Mouse (Mus musculus): ENCODE data around the gene Upk3b. TPM values are rescaled to one million over a fixed set of nuclear protein-coding genes. Genes with fewer than 3 reads are reported as not detected.

The Upk3b gene
- polyA plus RNA-seq, 1 experiment: not detected

DNA sequence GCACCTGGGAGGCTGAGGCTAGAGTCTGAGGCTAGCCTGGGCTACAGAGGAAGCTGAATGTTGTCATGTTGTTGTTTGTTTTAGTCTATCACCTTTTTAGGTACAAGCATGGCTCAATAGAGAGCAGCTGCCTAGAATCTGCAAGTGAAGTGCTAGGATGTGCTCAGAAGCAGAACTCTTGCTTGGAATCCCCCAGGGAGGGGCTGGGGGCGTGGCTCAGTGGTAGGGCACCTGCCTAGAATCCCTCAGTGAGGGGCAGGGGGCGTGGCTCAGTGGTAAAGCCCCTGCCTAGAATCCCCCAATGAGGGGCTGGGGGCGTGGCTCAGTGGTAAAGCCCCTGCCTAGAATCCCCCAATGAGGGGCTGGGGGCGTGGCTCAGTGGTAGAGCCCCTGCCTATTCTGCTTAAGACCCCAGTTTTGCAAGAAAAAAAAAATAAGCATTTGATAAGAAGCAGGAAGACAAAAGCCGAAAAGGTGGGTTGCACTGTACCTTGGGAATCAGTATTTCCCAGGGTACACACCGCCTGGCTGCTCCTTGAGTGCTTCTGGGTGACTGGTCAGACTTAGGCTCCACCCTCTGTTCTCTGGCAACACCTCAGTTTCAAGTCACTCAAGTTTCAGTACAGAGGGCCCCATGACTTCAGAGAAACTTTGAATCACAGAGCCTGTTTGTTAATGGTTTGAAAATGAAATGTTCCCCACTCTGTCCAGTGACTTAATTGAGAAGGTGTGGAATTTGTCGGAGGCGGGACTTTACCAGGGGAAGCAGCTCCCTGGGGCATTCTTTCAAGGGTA lies 14.8 kb downstream of the Upk3b start:
- TF ChIP-seq GATA1 (IDR thresholded peaks at IDR 0.05; ENCODE audit: low read length): no peak

DNA sequence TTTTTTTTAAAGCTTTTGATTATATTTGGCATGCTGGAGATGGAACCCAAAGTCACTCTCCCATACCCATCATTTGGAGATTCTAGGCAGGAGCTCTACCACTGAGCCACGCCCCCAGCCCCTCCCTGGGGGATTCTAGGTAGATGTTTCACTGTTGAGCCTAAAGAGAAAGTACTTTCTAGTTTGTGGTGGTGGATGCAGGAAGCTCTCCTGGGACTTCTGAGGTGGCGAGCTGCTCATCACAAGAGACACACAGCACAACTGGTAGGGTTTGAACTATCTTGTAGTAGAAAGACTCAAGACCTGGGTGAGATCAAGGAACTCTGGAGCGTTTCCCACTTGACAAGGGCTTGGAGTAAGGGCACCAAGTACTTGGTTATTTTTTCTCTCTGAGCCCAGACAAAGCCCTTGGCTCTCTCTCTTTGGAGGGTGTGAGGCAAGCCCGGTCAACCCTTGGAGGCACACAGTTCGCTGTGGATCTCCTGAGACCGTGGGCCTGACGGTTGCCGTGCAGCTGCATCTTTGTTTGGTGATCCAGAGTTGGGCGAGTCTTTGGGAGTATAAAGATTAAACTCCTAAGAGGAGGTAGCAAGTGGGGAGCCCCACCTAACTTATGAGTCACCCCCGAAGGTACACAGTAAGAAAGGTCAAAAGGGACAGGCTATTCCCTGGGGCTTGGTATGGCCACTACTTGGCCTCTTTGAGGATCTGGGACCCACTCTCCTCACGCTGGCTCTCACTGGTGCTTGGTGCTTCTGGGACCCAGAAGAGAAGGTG lies 16.2 kb downstream of the Upk3b start, which contains the start of gene Upk3bl:
Gene Upk3bl (plus strand): TSS at position 192 of the 777 bp plus-strand sequence.
- no peak for TF ChIP-seq GATA1 (IDR thresholded peaks at IDR 0.05; ENCODE audit: low read length)

DNA sequence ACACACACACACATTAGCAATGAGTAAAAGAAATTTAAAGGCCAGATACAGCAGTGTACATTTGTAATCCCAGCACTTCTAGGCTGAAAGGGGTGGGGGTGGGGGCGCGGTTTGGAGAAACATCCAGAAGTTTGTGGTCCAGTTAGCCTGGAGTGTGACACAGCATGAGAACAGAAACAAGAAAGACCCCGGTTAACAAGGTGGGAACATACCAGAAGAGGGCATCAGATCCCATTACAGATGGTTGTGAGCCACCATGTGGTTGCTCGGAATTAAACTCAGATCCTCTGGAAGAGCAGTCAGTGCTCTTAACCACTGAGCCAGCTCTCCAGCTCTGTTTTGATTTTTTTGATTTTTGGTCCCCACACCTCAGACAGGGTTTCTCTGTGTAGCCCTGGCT lies 17.8 kb downstream of the Upk3b start:
- TF ChIP-seq GATA1 (IDR thresholded peaks at IDR 0.05; ENCODE audit: low read length): no peak

DNA sequence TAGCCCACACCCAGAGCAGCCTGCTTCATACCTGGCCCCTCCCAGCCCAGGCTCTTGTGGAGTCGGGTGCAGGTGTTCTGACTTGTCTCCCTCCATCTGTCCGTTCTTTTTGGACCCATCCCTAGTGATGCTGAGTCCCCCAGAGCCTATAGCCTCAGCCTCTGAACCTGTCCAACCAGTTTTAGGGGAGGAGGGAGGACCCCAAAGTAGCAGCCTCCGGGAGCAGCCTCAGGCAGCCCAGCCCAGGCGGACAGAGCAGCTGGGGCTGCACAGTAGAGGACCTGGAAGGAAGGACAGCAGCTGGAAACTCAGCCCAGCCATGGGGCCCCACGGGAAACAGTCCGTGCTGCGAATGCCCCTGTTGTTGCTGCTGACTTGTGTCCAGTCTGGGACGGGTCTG lies 18.8 kb downstream of the Upk3b start:
- no peak for TF ChIP-seq GATA1 (IDR thresholded peaks at IDR 0.05; ENCODE audit: low read length)

DNA sequence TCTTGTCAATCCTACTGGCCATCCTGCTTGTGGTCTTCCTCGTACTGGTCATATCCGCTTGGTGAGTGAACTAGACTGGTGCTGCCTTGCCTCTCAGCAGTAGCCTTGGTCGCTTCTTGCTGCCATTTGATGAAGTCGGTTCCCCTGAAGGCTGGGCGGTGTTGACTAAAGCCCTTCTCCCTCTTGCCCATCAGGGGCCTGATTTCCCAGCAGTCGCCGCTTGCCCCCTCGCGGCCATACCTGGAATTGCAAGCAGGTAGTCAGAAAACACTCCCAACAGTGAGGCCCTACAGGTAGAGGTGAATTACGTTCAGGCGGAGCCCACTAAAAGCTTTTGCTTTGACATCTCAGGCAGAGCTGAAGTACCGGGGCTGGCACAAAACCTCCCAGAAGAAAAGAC lies 23.3 kb downstream of the Upk3b start:
- no peak for TF ChIP-seq GATA1 (IDR thresholded peaks at IDR 0.05; ENCODE audit: low read length)

DNA sequence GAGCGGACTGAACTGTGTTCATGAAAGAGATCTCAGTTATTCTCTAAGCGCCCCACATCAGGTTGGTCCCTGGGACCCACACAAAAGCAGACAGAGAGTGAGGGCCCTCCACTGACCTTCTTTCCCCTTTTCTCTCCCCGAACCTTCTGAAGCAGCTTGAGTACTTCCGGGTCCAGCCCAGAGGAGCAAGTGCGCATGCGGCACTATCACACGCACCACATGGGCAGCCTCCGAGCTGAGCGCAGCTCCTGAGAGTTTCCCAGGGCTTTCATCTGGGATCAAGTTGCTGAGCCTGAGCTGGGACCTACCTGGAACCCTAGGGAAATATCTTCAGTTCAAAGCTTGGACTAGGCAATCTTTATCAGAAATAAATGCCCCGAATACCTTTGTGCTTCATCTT lies 25.6 kb downstream of the Upk3b start:
- no peak for TF ChIP-seq GATA1 (IDR thresholded peaks at IDR 0.05; ENCODE audit: low read length)

DNA sequence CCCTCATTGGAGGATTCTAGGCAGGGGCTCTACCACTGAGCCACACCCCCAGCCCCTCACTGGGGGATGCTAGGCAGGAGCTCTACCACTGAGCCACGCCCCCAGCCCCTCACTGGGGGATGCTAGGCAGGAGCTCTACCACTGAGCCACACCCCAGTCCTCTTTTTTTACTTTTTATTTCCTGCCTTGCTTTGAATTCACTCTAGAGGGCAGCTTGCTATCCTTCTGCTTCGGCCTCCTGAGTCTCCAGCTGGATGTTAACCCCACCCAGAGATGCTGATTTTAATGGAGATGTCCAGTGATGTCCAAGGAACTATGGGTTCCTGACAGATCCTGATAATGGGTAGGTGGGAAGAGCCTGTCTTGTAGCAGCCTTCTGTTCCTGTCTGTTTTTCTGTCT lies 31.1 kb downstream of the Upk3b start:
- no peak for TF ChIP-seq GATA1 (IDR thresholded peaks at IDR 0.05; ENCODE audit: low read length)

DNA sequence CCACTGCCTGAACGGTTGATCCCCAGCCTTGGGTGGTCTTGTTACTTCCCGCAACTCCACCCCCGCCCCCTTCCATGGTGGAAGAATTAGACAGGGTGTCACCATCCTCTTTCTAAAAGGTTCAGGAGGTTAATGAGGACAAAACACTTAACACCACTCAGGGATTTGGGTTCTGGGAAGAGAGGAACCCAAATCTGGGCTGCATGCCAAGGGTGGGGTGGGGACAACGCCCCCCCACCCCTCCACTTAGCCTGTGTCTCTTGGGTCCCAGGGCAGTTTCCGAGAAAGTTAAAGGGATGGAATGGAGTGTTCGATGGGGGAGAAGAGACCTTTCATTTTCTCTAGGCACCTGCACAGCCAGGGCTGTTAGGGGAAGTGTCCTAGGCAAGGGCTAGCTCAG lies 34.8 kb downstream of the Upk3b start:
- TF ChIP-seq GATA1 (IDR thresholded peaks at IDR 0.05; ENCODE audit: low read length): no peak

DNA sequence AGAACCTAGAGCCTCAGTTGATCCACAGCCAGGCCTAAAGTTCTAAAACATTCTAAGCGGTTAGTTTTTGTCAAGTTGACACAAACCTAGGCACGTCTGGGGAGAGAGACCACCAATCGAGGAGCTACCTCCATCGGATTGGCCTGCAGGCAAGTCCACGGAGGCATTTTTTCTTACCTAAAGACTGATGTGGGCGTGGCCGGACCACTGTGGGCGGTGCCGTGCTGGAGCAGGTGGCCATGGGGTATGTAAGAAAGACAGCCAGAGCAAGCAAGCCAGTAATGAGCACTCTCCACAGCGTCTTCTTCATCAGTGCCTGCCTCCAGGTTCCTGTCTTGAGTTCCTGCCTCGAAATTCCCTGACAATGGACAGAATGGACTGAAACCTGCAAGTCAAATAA lies 35.2 kb downstream of the Upk3b start:
- TF ChIP-seq GATA1 (IDR thresholded peaks at IDR 0.05; ENCODE audit: low read length): no peak

DNA sequence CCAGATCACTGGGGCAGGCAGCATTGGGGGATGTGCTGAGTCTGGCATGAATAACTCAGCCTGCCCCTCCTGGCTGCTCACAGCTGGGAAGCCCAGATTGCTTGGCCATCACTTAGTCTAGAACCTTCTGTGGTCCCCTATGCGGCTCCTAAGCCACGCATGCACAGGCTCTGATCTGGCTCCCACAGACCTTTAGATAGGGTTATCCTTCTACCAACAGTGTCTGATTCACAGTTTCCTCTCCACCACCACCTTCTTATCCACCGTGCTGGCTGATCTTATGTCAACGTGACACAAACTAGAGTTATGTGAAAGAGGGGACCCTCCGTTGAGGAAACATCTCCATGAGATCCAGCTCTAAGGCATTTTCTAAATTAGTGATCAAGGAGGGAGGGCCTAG lies 36.8 kb downstream of the Upk3b start:
- no peak for TF ChIP-seq GATA1 (IDR thresholded peaks at IDR 0.05; ENCODE audit: low read length)

DNA sequence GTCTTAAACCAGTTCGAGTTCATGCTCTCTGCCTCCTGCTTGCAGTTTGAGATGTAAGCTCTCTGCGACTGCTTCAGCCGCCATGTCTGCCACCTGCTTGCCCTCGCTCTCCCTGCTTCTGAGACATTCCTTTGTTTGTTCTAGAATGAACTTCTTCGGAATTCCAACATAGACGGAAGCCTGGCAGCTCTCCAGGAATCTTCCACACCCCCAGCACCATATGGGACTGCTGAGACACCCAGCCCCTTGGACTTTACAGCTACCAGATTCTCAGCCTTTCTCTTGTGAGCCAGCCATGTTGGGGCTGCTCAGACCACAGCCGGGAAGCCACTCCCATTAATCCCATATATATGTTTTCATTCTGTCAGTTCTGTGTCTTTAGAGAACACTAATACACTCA lies 38.0 kb downstream of the Upk3b start:
- no peak for TF ChIP-seq GATA1 (IDR thresholded peaks at IDR 0.05; ENCODE audit: low read length)

DNA sequence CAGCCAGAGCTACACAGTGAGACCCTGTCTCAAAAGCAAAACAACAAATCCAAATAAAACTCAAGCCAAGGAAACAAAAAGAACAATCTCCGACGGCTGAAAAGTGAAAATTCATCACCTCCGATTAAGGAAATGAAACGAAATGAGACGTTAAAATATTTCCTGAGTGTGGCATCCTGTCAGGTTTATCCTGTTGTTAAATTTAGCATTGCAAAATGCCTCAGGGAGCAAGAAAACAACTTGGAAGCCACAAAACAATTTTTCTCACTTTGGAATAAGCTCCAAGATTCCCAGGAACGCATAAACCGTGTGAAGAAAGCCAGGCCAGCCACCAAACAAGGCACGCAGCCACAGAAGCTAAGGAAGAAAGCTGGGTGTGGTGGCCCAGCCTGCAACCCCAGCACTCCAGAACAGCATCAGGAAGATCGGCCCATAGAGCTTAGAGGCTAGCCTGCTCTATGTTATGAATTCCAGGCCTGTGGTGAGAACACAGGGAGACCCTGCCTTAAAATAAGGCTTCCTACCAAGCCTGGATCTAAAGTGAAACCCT lies 38.8 kb downstream of the Upk3b start:
- TF ChIP-seq GATA1 (IDR thresholded peaks at IDR 0.05; ENCODE audit: low read length): no peak

DNA sequence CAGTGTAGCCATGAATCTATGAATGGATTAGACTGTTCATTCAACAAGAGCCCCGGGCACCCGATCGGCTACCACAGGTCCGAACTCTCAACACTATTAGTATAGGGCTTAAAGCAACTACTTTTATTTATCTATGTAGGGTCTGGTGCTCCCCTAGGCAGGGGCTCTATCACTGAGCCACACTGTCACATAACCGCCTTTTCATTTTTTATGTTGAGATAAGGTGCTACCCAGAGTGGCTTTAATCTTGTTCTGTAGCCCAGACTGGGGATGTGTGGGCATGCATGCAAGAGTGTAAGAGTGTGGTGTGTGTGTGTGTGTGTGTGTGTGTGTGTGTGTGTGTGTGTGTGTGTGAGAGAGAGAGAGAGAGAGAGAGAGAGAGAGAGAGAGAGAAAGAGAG lies 39.8 kb downstream of the Upk3b start:
- no peak for TF ChIP-seq GATA1 (IDR thresholded peaks at IDR 0.05; ENCODE audit: low read length)

DNA sequence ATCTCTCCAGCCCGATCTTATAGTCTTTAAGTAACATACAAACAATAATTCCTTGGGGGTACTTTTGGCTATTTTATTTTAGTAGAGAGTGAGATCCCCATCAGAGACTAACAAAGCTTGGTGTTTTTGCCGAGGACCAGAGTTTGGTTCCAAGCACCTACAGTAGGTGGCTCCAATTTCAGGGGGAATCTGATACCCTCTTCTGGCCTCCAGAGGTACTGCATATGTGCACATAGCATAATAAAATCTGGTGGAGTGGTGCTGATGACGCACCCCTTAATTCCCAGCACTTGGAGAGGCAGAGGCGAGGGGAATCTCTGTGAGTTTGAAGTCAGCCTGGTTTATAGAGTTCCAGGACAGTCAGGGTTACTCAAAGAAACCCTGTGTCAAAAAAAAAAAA lies 44.0 kb downstream of the Upk3b start:
- TF ChIP-seq GATA1 (IDR thresholded peaks at IDR 0.05; ENCODE audit: low read length): no peak

DNA sequence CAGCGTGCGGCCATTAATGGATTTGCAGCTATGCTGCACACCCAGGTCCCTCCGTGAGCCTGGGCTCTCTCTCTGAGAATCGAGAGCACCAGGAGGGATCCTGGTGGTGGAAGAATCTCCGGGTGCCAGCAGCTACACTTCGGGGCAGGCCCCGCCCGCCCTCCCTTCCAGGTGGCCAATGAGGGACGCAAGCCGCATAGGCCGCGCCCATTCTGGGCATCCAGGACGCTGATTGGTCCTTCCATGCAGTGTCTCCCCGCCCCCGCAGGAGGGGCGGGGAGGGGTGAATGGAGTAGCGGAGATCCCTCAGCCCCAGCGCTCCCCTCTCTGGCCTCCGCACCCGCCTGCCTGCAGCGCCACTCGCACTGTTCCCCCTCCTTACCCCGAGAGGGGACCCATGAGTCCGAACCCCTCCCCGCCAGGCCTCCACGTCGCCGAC lies 45.4 kb downstream of the Upk3b start, which contains the start of gene Rasa4:
Gene Rasa4 (plus strand): TSS at position 248 of the 439 bp plus-strand sequence.
- TF ChIP-seq GATA1 (IDR thresholded peaks at IDR 0.05; ENCODE audit: low read length): no peak

DNA sequence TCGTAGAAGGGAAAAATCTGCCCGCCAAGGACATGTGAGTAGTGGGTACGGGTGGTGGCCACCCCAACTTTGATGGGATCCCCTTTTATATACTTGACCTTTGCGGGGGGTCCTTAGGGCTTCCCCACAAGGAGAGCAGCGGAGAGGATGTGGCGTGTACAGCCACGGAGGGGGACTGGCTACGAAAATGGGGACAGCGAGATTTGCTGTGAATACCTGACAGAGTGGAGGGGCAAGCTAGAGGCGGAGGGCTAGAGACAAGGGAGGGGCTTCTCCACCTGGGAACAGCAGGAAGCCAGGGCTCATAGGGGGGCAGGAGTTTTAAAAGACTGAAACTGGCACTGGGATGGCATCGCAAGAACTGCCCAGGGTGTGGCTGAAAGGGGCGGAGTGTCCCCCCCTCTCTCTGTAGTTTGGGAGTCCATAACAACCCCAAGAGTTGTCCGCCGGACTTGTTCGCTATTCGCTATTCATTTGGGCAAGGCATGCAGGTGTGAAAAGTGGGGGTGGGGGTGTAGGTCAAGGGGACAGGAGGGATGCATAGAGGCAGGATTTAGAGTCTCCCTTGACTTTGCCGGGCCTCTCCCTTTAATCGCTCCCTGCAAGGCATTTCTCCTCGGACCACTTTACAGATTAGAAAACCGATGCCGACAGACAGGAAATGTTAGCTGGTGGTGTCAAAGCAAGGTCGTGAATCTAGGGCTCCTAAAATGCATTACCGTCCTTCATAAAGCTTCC lies 46.0 kb downstream of the Upk3b start:
- no peak for TF ChIP-seq GATA1 (IDR thresholded peaks at IDR 0.05; ENCODE audit: low read length)
